Mouse (Mus musculus): ENCODE data around the gene Hist2h2ab. TPM values are rescaled to one million over a fixed set of nuclear protein-coding genes. Genes with fewer than 3 reads are reported as not detected.

Gene Hist2h2ab
- polyA plus RNA-seq, 1 experiment, result 0.69 TPM

GRCm38 (mm10) chr3:96194966-96195365 is 24.7 kb upstream of the Hist2h2ab start:
- no peak for TF ChIP-seq GATA1 (IDR thresholded peaks at IDR 0.05; ENCODE audit: low read length)

- no peak for TF ChIP-seq GATA1 (IDR thresholded peaks at IDR 0.05; ENCODE audit: low read length)
Measured at GRCm38 (mm10) chr3:96195616-96196313, 23.9 kb upstream of the Hist2h2ab start.

GRCm38 (mm10) chr3:96196437-96197128 is 23.1 kb upstream of the Hist2h2ab start:
- no peak for TF ChIP-seq GATA1 (IDR thresholded peaks at IDR 0.05; ENCODE audit: low read length)

- TF ChIP-seq GATA1 (IDR thresholded peaks at IDR 0.05; ENCODE audit: low read length), result no peak
Measured at GRCm38 (mm10) chr3:96197129-96197749, 22.4 kb upstream of the Hist2h2ab start.

- no peak for TF ChIP-seq GATA1 (IDR thresholded peaks at IDR 0.05; ENCODE audit: low read length)
Measured at GRCm38 (mm10) chr3:96198181-96198580, 21.5 kb upstream of the Hist2h2ab start.

GRCm38 (mm10) chr3:96199731-96200130 is 19.9 kb upstream of the Hist2h2ab start:
- TF ChIP-seq GATA1 (IDR thresholded peaks at IDR 0.05; ENCODE audit: low read length), result no peak

GRCm38 (mm10) chr3:96207819-96208218 is 11.8 kb upstream of the Hist2h2ab start:
- no peak for TF ChIP-seq GATA1 (IDR thresholded peaks at IDR 0.05; ENCODE audit: low read length)

- no peak for TF ChIP-seq GATA1 (IDR thresholded peaks at IDR 0.05; ENCODE audit: low read length)
Measured at GRCm38 (mm10) chr3:96209242-96209641, 10.4 kb upstream of the Hist2h2ab start.

- TF ChIP-seq GATA1 (IDR thresholded peaks at IDR 0.05; ENCODE audit: low read length), result no peak
Measured at GRCm38 (mm10) chr3:96219191-96219641, 449 bp upstream of the Hist2h2ab start.

- TF ChIP-seq GATA1 (IDR thresholded peaks at IDR 0.05; ENCODE audit: low read length), result no peak
Measured at GRCm38 (mm10) chr3:96220765-96221639, 1.3 kb downstream of the Hist2h2ab start, which contains the start of the genes Hist2h2ac and Hist2h2be. Gene Hist2h2ac, minus strand, starts transcription at chr3:96220880. Gene Hist2h2be, plus strand, starts transcription at chr3:96221119.

- TF ChIP-seq GATA1 (IDR thresholded peaks at IDR 0.05; ENCODE audit: low read length), result no peak
Measured at GRCm38 (mm10) chr3:96221640-96222038, 2.0 kb downstream of the Hist2h2ab start.

GRCm38 (mm10) chr3:96222774-96223173 is 3.1 kb downstream of the Hist2h2ab start:
- TF ChIP-seq GATA1 (IDR thresholded peaks at IDR 0.05; ENCODE audit: low read length), result no peak

- TF ChIP-seq GATA1 (IDR thresholded peaks at IDR 0.05; ENCODE audit: low read length), result no peak
Measured at GRCm38 (mm10) chr3:96225421-96225820, 5.8 kb downstream of the Hist2h2ab start.

GRCm38 (mm10) chr3:96226695-96227648 is 7.3 kb downstream of the Hist2h2ab start:
- TF ChIP-seq GATA1 (IDR thresholded peaks at IDR 0.05; ENCODE audit: low read length), result no peak

Data from G1E-ER4 (cell line).